10 mouse cellular contexts compared by ENCODE assay signal in the genomic region with DNA sequence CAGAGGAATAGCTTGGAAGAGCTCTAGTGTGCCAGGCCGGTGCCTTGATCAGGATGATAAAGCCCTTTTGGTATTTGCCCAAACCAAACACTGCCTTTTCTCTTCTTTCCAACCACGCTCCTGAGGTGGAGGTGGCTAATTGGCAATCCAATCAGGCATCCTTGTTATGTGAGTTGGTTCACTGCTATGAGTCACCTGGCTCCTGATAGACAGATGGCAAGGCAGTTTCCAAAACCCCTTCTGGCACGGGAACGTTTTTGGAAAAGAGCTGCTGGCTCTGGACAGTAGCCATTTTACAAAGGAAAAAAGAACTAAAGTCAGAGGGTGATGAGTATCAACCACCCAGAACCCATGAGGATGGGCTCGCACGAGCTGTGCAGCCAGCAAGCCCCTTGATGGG. TPM values are rescaled to one million over a fixed set of nuclear protein-coding genes. Genes with fewer than 3 reads are reported as not detected.
DNase-seq lines count a peak whose midpoint lies in the region; ATAC-seq and TF ChIP-seq lines count a peak whose summit lies in the region.
"Had no signal": no experiment of that assay in that cellular context is flagged by ENCODE, and none has a peak within 500 bp of the region (broad histone marks: within the 10 kb centered on the region; RNA-seq: fewer than 3 reads in every experiment).

No protein-coding gene starts in this region.

- H3K4me2 ChIP-seq in hindbrain, postnatal 0 days (ENCODE audit: low read depth, low read length): no peak overlapping the region

- no peak for TF ChIP-seq CTCF in hindbrain, postnatal 0 days (IDR thresholded peaks at IDR 0.05; ENCODE audit: low read depth)
- TF ChIP-seq CTCF in embryonic fibroblast, embryonic 13.5 days (IDR thresholded peaks at IDR 0.05; ENCODE audit: borderline replicate concordance, insufficient read depth, low read length): no peak

- H3K27me3 ChIP-seq in hindbrain, postnatal 0 days (ENCODE audit: insufficient read depth, low read length): no peaks in the 10 kb centered on the region
- H3K27me3 ChIP-seq in hindbrain, embryonic 10.5 days (ENCODE audit: insufficient read depth, poor library complexity, severe bottlenecking): no peaks in the 10 kb centered on the region; the same call in 1 of the 2 replicates

- no peaks in the 10 kb centered on the region for H3K4me1 ChIP-seq in hindbrain, postnatal 0 days (ENCODE audit: insufficient read depth, low read length)
- H3K4me1 ChIP-seq in hindbrain, embryonic 10.5 days (replicated peaks): 0 out of 2 replicates have a peak, but pooled peaks cover 6% of the 10 kb centered on the region
- H3K4me1 ChIP-seq in embryonic fibroblast, embryonic 13.5 days (ENCODE audit: control insufficient read depth, insufficient read depth, low read length): peaks cover 12% of the 10 kb centered on the region

- intact Hi-C loops in heart, postnatal 36 days (cut with DNase I): no loop called here

- TF ChIP-seq POLR2A in embryonic fibroblast, embryonic 13.5 days (IDR thresholded peaks at IDR 0.05; ENCODE audit: low read depth, low read length): no peak

- peak; percentile 28 for DNase-seq in hindbrain, postnatal 0 days (ENCODE audit: low spot score)
- no peak for DNase-seq in hindbrain, embryonic 10.5 days (ENCODE audit: low spot score)
- DNase-seq in brain, adult 2 months (ENCODE audit: low read depth, low spot score): peak; percentile 97
- peak; percentile 18 to 22 for DNase-seq in layer of hippocampus, postnatal 36 days
- no peak for DNase-seq in thymus, postnatal 14 days
- no peak for DNase-seq in heart, postnatal 36 days
- DNase-seq in spleen, adult 18-20 months: no peak
- DNase-seq: kidney, adult 8-10 months had no signal

- no peak overlapping the region for H3K9ac ChIP-seq in hindbrain, postnatal 0 days (replicated peaks; ENCODE audit: low read length)

- no peaks in the 10 kb centered on the region for H3K9me3 ChIP-seq in hindbrain, postnatal 0 days (ENCODE audit: low read length)
- peaks cover 8% of the 10 kb centered on the region; the same call in 1 of the 2 replicates for H3K9me3 ChIP-seq in hindbrain, embryonic 10.5 days

- peak; percentile 28; the same call in 1 of the 2 replicates for ATAC-seq in hindbrain, postnatal 0 days

- H3K4me3 ChIP-seq in hindbrain, postnatal 0 days (ENCODE audit: low read length): no peak overlapping the region
- H3K4me3 ChIP-seq in hindbrain, embryonic 10.5 days: no peak overlapping the region
- H3K4me3 ChIP-seq in embryonic fibroblast, embryonic 13.5 days (ENCODE audit: insufficient read depth, low read length): no peak overlapping the region

- no peaks in the 10 kb centered on the region for H3K36me3 ChIP-seq in hindbrain, postnatal 0 days (ENCODE audit: insufficient read depth, low read length)
- peaks cover 14% of the 10 kb centered on the region for H3K36me3 ChIP-seq in hindbrain, embryonic 10.5 days

- no peak overlapping the region for H3K27ac ChIP-seq in hindbrain, postnatal 0 days
- no peak overlapping the region for H3K27ac ChIP-seq in hindbrain, embryonic 10.5 days
- peak overlapping the region; percentile 15 for H3K27ac ChIP-seq in embryonic fibroblast, embryonic 13.5 days (ENCODE audit: insufficient read depth, low read length)
- H3K27ac ChIP-seq: macrophage had no signal

- 46% methylated on average over 6 of the region's 6 CpGs for WGBS in hindbrain, postnatal 0 days
- WGBS in hindbrain, embryonic 10.5 days: 85% methylated on average over 6 of the region's 6 CpGs

RNA-seq across cellular contexts. Expression of a gene that starts 50.9 kb away (rescaled TPM):
- 9.7 and 12.5 TPM in 2 replicates for total RNA-seq in hindbrain, postnatal 0 days (2014; rRNA removed)
- 11.9 and 13.9 TPM in 2 replicates for polyA plus RNA-seq in hindbrain, postnatal 0 days (2015; fragmentation: Nextera tagmentation; extraction: Ambion mirVana)
- polyA plus RNA-seq in hindbrain, embryonic 10.5 days (2016; fragmentation: Nextera tagmentation; extraction: Ambion mirVana): 9.0 TPM in 2 replicates
- not detected in 2 replicates for polyA plus RNA-seq in embryonic fibroblast, embryonic 13.5 days (2011; ENCODE audit: insufficient read length, low read depth, missing spikeins)
- 10 to 100 TPM; 10.8 to 11.0 TPM for total RNA-seq in layer of hippocampus, postnatal 36 days (2021)
- total RNA-seq in heart, postnatal 36 days (2021): under 1 TPM in 1 of 2 experiments, not detected in 1; 0.28 TPM
- polyA plus RNA-seq: macrophage had no signal

Comparison
In these comparisons a context has a peak if more than half of its experiments do, and no peak if none do; other contexts are left out.
1. DNase-seq: peak in hindbrain, postnatal 0 days (single experiment), brain, adult 2 months (single experiment) and layer of hippocampus, postnatal 36 days (2 of 2); none in hindbrain, embryonic 10.5 days (single experiment), thymus, postnatal 14 days (single experiment), heart, postnatal 36 days (0 of 2) and spleen, adult 18-20 months (0 of 2).